Mouse (Mus musculus): ENCODE data around the gene Plscr2. TPM values are rescaled to one million over a fixed set of nuclear protein-coding genes. Genes with fewer than 3 reads are reported as not detected.

Gene Plscr2
- total and polyA plus RNA-seq, 3 experiments, result 0.07 to 6.2 (median 2.6) TPM

DNA sequence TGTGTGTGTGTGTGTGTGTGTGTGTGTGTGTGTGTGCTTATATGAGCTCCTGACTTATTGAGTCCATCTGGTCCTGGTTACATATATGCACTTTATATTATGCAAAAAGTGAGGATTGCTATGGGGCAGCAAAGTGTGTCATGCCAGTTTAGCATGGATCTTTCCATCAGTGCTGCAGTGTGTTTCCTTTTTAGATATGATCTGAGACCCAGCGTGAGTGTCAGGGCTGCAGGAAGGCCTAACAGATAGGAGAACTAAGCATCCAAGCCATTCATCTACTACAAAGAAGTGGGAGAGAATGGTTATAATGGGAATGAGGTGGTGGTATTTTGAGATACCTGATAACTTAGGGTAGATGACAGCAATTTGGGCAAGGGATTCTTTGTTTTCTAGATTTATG is 4.6 kb downstream of the Plscr2 start:
- H3K27me3 ChIP-seq (ENCODE audit: insufficient read depth, low read length), result no peaks in the 10 kb centered on the region
- TF ChIP-seq TAL1 (conservative IDR thresholded peaks at IDR 0.05; ENCODE audit: low read depth, low read length), result no peak
- no peak for TF ChIP-seq GATA2 (IDR thresholded peaks at IDR 0.05; ENCODE audit: borderline replicate concordance, low read depth, low read length)
- TF ChIP-seq CTCF (IDR thresholded peaks at IDR 0.05; ENCODE audit: low read depth, low read length), result no peak
- no peak for TF ChIP-seq GATA1 (IDR thresholded peaks at IDR 0.05; ENCODE audit: borderline replicate concordance, low read length)
- TF ChIP-seq POLR2AphosphoS5 (IDR thresholded peaks at IDR 0.05; ENCODE audit: insufficient replicate concordance, low read depth, low read length), result no peak
- DNase-seq (ENCODE audit: low spot score), result no peak
- no peaks in the 10 kb centered on the region for H3K9me3 ChIP-seq (replicated peaks)
- H3K4me1 ChIP-seq (ENCODE audit: insufficient read depth, low read depth, low read length), result peaks cover 43% of the 10 kb centered on the region
- no peak overlapping the region for H3K4me3 ChIP-seq (ENCODE audit: low read depth, low read length)
- no peaks in the 10 kb centered on the region for H3K36me3 ChIP-seq (replicated peaks)
- ATAC-seq (ENCODE audit: extremely low read depth, insufficient number of reproducible peaks, low FRiP score, poor library complexity, severe bottlenecking), result peak; percentile 32

DNA sequence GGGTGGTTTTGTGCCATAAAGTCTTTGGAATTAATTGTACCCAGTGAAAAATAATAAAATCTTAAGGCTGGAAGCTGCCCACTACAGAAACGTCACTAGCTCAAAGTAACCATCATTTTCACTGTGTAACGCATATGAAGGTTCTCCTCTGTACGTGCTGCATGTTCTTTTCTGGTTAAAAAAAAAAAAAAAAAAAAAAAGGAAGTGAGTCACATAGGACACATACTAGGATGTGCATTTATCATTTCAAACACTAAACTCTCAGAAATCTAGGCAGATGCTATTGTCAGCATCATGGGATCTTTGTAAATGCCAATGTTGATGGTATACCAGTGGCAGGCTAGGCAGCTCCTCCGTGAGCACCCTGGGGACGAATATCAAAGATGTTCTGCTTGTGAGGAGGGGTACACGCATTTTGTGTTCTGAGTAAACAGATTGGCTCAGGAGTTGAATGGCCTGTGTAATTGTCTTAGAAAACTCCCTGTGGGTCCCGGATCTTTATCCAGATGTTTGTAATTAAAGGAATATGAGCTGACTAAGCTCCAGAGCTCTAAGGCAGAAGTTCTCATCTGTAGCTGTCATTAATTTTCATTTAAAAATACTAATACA is 7.3 kb downstream of the Plscr2 start:
- DNase-seq (ENCODE audit: low spot score) (no peak), ATAC-seq (ENCODE audit: extremely low read depth, insufficient number of reproducible peaks, low FRiP score, poor library complexity, severe bottlenecking) (no peak)
- no peaks in the 10 kb centered on the region for H3K27me3 ChIP-seq (ENCODE audit: insufficient read depth, low read length)
- no peaks in the 10 kb centered on the region for H3K36me3 ChIP-seq (replicated peaks)
- no peaks in the 10 kb centered on the region for H3K9me3 ChIP-seq (replicated peaks)
- H3K4me3 ChIP-seq (ENCODE audit: low read depth, low read length), result no peak overlapping the region
- no peak for TF ChIP-seq CTCF (IDR thresholded peaks at IDR 0.05; ENCODE audit: low read depth, low read length)
- no peak for TF ChIP-seq POLR2AphosphoS5 (IDR thresholded peaks at IDR 0.05; ENCODE audit: insufficient replicate concordance, low read depth, low read length)
- TF ChIP-seq TAL1 (conservative IDR thresholded peaks at IDR 0.05; ENCODE audit: low read depth, low read length), result no peak
- no peak for TF ChIP-seq GATA2 (IDR thresholded peaks at IDR 0.05; ENCODE audit: borderline replicate concordance, low read depth, low read length)
- TF ChIP-seq GATA1 (IDR thresholded peaks at IDR 0.05; ENCODE audit: borderline replicate concordance, low read length), result no peak
- peaks cover 21% of the 10 kb centered on the region for H3K4me1 ChIP-seq (ENCODE audit: insufficient read depth, low read depth, low read length)

- Histone ChIP-seq H3K27me3 (ENCODE audit: insufficient read depth, low read length) (no peaks in the 10 kb centered on the region), H3K4me1 (ENCODE audit: insufficient read depth, low read depth, low read length) (peaks cover 27% of the 10 kb centered on the region), H3K9me3 (replicated peaks) (no peaks in the 10 kb centered on the region), H3K4me3 (ENCODE audit: low read depth, low read length) (no peak overlapping the region), H3K36me3 (replicated peaks) (no peaks in the 10 kb centered on the region)
- no peak for TF ChIP-seq POLR2AphosphoS5 (IDR thresholded peaks at IDR 0.05; ENCODE audit: insufficient replicate concordance, low read depth, low read length)
- TF ChIP-seq CTCF (IDR thresholded peaks at IDR 0.05; ENCODE audit: low read depth, low read length), result no peak
- TF ChIP-seq GATA2 (IDR thresholded peaks at IDR 0.05; ENCODE audit: borderline replicate concordance, low read depth, low read length), result no peak
- TF ChIP-seq TAL1 (conservative IDR thresholded peaks at IDR 0.05; ENCODE audit: low read depth, low read length), result peak; percentile 80
- no peak for TF ChIP-seq GATA1 (IDR thresholded peaks at IDR 0.05; ENCODE audit: borderline replicate concordance, low read length)
- DNase-seq (ENCODE audit: low spot score) (peak; percentile 23), ATAC-seq (ENCODE audit: extremely low read depth, insufficient number of reproducible peaks, low FRiP score, poor library complexity, severe bottlenecking) (peak; percentile 99)
These were observed 14.3 kb downstream of the Plscr2 start for GRCm38 (mm10) chr9:92289675-92290074.

GRCm38 (mm10) chr9:92292169-92292568 is 16.8 kb downstream of the Plscr2 start:
- Histone ChIP-seq H3K4me3 (ENCODE audit: low read depth, low read length) (no peak overlapping the region), H3K4me1 (ENCODE audit: insufficient read depth, low read depth, low read length) (peaks cover 27% of the 10 kb centered on the region), H3K36me3 (replicated peaks) (no peaks in the 10 kb centered on the region), H3K27me3 (ENCODE audit: insufficient read depth, low read length) (no peaks in the 10 kb centered on the region), H3K9me3 (replicated peaks) (no peaks in the 10 kb centered on the region)
- no peak for DNase-seq (ENCODE audit: low spot score)
- TF ChIP-seq TAL1 (conservative IDR thresholded peaks at IDR 0.05; ENCODE audit: low read depth, low read length) (no peak), GATA2 (IDR thresholded peaks at IDR 0.05; ENCODE audit: borderline replicate concordance, low read depth, low read length) (no peak), GATA1 (IDR thresholded peaks at IDR 0.05; ENCODE audit: borderline replicate concordance, low read length) (no peak), POLR2AphosphoS5 (IDR thresholded peaks at IDR 0.05; ENCODE audit: insufficient replicate concordance, low read depth, low read length) (no peak), CTCF (IDR thresholded peaks at IDR 0.05; ENCODE audit: low read depth, low read length) (no peak)
- no peak for ATAC-seq (ENCODE audit: extremely low read depth, insufficient number of reproducible peaks, low FRiP score, poor library complexity, severe bottlenecking)

DNA sequence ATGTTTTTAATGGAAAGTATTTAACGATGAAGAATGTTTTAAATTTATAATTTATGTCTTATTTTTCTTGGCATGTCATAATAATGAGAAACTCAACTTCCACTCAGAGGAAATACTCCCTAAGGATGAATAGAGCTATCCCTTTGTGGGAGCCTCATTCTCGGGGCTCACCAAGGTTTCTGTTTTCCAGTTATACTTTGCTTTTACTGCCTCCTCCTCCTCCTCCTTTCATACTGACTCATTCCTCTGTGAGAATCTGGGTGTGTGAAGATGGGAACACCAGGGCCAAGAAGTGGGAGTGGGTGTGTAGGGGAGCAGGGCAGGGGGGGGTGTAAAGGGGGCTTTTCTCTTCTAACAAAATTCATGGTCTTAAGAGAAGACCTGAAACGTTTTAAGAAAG is 17.5 kb downstream of the Plscr2 start:
- no peaks in the 10 kb centered on the region for H3K9me3 ChIP-seq (replicated peaks)
- no peak for TF ChIP-seq GATA2 (IDR thresholded peaks at IDR 0.05; ENCODE audit: borderline replicate concordance, low read depth, low read length)
- TF ChIP-seq CTCF (IDR thresholded peaks at IDR 0.05; ENCODE audit: low read depth, low read length), result no peak
- no peak for TF ChIP-seq TAL1 (conservative IDR thresholded peaks at IDR 0.05; ENCODE audit: low read depth, low read length)
- no peak for TF ChIP-seq GATA1 (IDR thresholded peaks at IDR 0.05; ENCODE audit: borderline replicate concordance, low read length)
- TF ChIP-seq POLR2AphosphoS5 (IDR thresholded peaks at IDR 0.05; ENCODE audit: insufficient replicate concordance, low read depth, low read length), result no peak
- ATAC-seq (ENCODE audit: extremely low read depth, insufficient number of reproducible peaks, low FRiP score, poor library complexity, severe bottlenecking) (no peak), DNase-seq (ENCODE audit: low spot score) (no peak)
- H3K4me3 ChIP-seq (ENCODE audit: low read depth, low read length), result no peak overlapping the region
- no peaks in the 10 kb centered on the region for H3K36me3 ChIP-seq (replicated peaks)
- H3K27me3 ChIP-seq (ENCODE audit: insufficient read depth, low read length), result no peaks in the 10 kb centered on the region
- H3K4me1 ChIP-seq (ENCODE audit: insufficient read depth, low read depth, low read length), result peaks cover 27% of the 10 kb centered on the region

DNA sequence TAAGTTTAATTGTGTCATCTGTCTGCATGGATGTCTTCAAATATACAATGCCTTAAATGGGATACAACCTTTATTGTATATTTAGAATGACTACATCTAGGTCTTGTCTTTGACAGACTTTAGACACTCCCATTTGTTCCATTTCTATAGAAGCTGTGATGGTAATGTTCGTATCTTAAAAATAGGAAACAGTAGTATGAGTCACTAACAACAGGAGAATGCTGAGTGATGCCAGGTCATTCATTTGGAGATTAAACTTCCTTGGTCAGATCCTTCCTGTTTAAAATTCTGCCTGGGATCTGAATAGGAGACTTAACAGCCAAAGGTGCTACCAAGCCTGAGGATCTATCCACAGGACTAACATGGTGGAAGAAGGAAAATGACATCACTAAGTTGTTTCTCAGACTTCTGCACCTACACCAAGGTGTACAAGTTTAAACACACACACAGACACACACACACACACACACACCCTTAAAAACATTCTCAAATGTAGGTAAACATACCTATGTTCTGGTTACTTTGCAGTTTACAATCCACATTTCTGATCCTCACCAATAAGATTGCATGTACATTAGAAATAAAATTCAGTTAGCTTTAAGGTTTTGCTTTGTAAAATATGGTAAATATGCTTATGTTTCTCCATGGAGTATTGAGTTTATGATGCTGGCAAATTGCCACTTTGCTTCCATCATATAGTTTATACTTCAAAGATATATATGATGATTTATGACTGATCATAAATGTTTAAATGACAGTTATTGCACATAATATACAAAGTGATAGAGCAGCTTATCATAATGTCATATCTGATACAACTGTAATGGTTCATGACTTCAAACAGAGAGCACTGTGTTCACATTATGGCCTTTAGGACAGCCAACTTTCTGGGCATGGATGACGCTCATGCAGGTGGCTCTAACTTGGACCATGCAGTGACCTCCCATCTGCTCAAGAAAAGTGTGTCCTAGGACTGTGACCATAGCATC is 18.5 kb downstream of the Plscr2 start:
- DNase-seq (ENCODE audit: low spot score) (no peak), ATAC-seq (ENCODE audit: extremely low read depth, insufficient number of reproducible peaks, low FRiP score, poor library complexity, severe bottlenecking) (no peak)
- TF ChIP-seq GATA2 (IDR thresholded peaks at IDR 0.05; ENCODE audit: borderline replicate concordance, low read depth, low read length) (no peak), TAL1 (conservative IDR thresholded peaks at IDR 0.05; ENCODE audit: low read depth, low read length) (no peak), CTCF (IDR thresholded peaks at IDR 0.05; ENCODE audit: low read depth, low read length) (no peak), POLR2AphosphoS5 (IDR thresholded peaks at IDR 0.05; ENCODE audit: insufficient replicate concordance, low read depth, low read length) (no peak), GATA1 (IDR thresholded peaks at IDR 0.05; ENCODE audit: borderline replicate concordance, low read length) (no peak)
- peaks cover 25% of the 10 kb centered on the region for H3K4me1 ChIP-seq (ENCODE audit: insufficient read depth, low read depth, low read length)
- H3K9me3 ChIP-seq (replicated peaks), result no peaks in the 10 kb centered on the region
- no peaks in the 10 kb centered on the region for H3K27me3 ChIP-seq (ENCODE audit: insufficient read depth, low read length)
- no peaks in the 10 kb centered on the region for H3K36me3 ChIP-seq (replicated peaks)
- H3K4me3 ChIP-seq (ENCODE audit: low read depth, low read length), result no peak overlapping the region
